Mouse (Mus musculus) neutrophil, adult 83 days (primary cell): ENCODE measurements around the gene Aunip. TPM values are rescaled to one million over a fixed set of nuclear protein-coding genes. Genes with fewer than 3 reads are reported as not detected.

Source experiments
- total RNA-seq, 2 experiments: library from RNA; stranded (reverse); gene quantifications; one replicate each; pipeline ENCODE4 v1.2.4; 2023

The Aunip gene
- 1 to 10 TPM; 5.8 to 7.1 TPM for total RNA-seq

GRCm38 (mm10) chr4:134510845-134511411, at the start of gene Aunip:
Gene Aunip (plus strand): TSS chr4:134510999.

GRCm38 (mm10) chr4:134468215-134468575, 42.6 kb upstream of the Aunip start, which contains the start of gene Stmn1:
Gene Stmn1 (plus strand): TSS chr4:134468320.

GRCm38 (mm10) chr4:134496595-134497210, 14.1 kb upstream of the Aunip start, which contains the start of gene Paqr7:
Gene Paqr7 (plus strand): TSS chr4:134496697.

GRCm38 (mm10) chr4:134534932-134535786, 24.4 kb downstream of the Aunip start, which contains the start of gene Mtfr1l:
Gene Mtfr1l (minus strand): TSS chr4:134535387.

DNA sequence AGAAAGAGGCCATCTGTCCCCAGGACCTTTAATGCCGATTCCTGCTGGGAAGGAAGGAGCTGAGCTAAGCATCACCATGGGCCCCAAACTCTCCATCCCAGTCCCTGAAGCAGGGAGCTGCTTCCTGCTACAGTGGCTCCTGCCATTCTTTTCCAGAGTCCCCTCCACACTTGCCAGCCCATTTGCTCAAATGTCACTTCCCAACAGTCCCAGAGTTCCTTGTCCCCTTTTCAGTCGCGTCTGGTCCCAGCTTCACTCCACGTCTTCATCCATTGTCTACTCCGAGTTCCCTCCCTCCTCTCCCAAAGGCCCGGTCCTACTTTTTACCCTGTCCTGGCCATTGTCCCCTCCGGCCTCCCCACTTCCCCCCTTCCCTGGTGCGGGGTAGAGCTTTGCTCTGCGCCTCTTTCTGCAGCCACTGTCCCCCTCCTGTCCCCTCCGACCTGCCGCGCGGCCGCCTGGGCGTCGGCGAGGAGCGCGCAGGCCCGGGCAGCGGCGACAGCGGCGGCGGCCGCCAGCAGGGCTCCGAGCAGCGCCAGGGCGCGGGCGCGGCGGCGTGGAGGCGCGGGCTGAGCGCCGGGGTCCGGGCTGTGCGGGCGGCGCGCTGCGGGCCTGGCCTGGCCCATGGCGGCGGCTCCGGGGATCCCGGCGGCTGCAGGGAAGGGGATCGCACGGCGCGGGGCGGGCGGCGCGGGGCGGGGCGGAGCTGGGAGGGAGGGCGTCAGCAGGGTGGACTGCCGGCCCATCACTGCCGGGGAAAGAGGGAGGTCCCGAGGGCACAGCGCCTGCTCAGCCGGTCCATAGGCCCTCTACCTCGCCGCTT, 40.9 kb downstream of the Aunip start, which contains the start of gene Selenon:
TSS of gene Selenon (minus strand) at position 673 of the 823 bp plus-strand sequence.

Other genes starting within 250 kb of the Aunip start
- gene Pdik1l, start 223.1 kb upstream of the Aunip start, total RNA-seq, result 10 to 100 TPM; 15.1 to 17.7 TPM
- gene Trim63, start 195.9 kb upstream of the Aunip start, total RNA-seq, result not detected
- under 1 TPM; 0.20 to 0.22 TPM for gene Slc30a2, start 167.8 kb upstream of the Aunip start, total RNA-seq
- not detected for gene Extl1, start 127.1 kb upstream of the Aunip start, total RNA-seq
- 10 to 100 TPM; 16.8 to 18.2 TPM for gene Pafah2, start 114.7 kb upstream of the Aunip start, total RNA-seq
- 100 to 1,000 TPM; 235 to 236 TPM for gene Stmn1, start 42.7 kb upstream of the Aunip start, total RNA-seq
- gene Paqr7, start 14.3 kb upstream of the Aunip start, total RNA-seq, result 10 to 100 TPM; 28.2 to 30.5 TPM
- gene Mtfr1l, start 24.4 kb downstream of the Aunip start, total RNA-seq, result 10 to 100 TPM; 34.8 to 36.7 TPM
- 10 to 100 TPM; 63.6 to 88.6 TPM for gene Selenon, start 41.2 kb downstream of the Aunip start, total RNA-seq
- gene Man1c1, start 193.3 kb downstream of the Aunip start, total RNA-seq, result 10 to 100 TPM; 28.0 to 35.0 TPM